Mouse (Mus musculus) hindlimb bud, embryonic 11.5 days (tissue): ENCODE data around the gene Nsf.
A peak's percentile ranks its signal among the peaks of the same experiment; 100 is the strongest.
"Not testable (repeated sequence)": the region's sequence is repeated elsewhere in the genome, so short reads cannot be mapped to it uniquely, and the experiment has no call there.

ENCODE experiments used
- DNase-seq: peaks from one replicate; pipeline ENCODE4 v3.0.0-alpha.2; 2012; ENCODE audit warnings: low read depth, low spot score; ENCODE audit errors: extremely low spot score

The Nsf gene

GRCm38 (mm10) chr11:103953896-103954292 is at the start of gene Nsf:
Gene Nsf, minus strand, starts transcription at chr11:103954056.
- DNase-seq, result no peak

- no peak for DNase-seq
Observed at GRCm38 (mm10) chr11:104003397-104003796, 49.5 kb upstream of the Nsf start.

- no peak for DNase-seq
Observed at GRCm38 (mm10) chr11:104002191-104002590, 48.3 kb upstream of the Nsf start.

GRCm38 (mm10) chr11:104001395-104001955 is 47.6 kb upstream of the Nsf start:
- no peak for DNase-seq

- no peak for DNase-seq
Observed at GRCm38 (mm10) chr11:104000667-104001394, 47.0 kb upstream of the Nsf start.

GRCm38 (mm10) chr11:103998737-103999136 is 44.9 kb upstream of the Nsf start:
- no peak for DNase-seq

GRCm38 (mm10) chr11:103997385-103997784 is 43.5 kb upstream of the Nsf start:
- DNase-seq, result peak; percentile 28

GRCm38 (mm10) chr11:103992638-103993037 is 38.8 kb upstream of the Nsf start:
- DNase-seq, result no peak

GRCm38 (mm10) chr11:103990049-103990557 is 36.2 kb upstream of the Nsf start:
- not testable (repeated sequence) for DNase-seq

- DNase-seq, result peak; percentile 80
Observed at GRCm38 (mm10) chr11:103987423-103987822, 33.6 kb upstream of the Nsf start.

- no peak for DNase-seq
Observed at GRCm38 (mm10) chr11:103984067-103984466, 30.2 kb upstream of the Nsf start.

GRCm38 (mm10) chr11:103981826-103982225 is 28.0 kb upstream of the Nsf start:
- no peak for DNase-seq

- no peak for DNase-seq
Observed at GRCm38 (mm10) chr11:103979381-103979780, 25.5 kb upstream of the Nsf start.

- no peak for DNase-seq
Observed at GRCm38 (mm10) chr11:103970876-103971275, 17.0 kb upstream of the Nsf start.

GRCm38 (mm10) chr11:103969278-103969677 is 15.4 kb upstream of the Nsf start:
- no peak for DNase-seq

- DNase-seq, result no peak
Observed at GRCm38 (mm10) chr11:103967106-103967735, 13.4 kb upstream of the Nsf start.

GRCm38 (mm10) chr11:103956866-103957265 is 3.0 kb upstream of the Nsf start:
- DNase-seq, result no peak

GRCm38 (mm10) chr11:103953032-103953895 is 592 bp downstream of the Nsf start:
- DNase-seq, result no peak

GRCm38 (mm10) chr11:103952635-103953031 is 1.2 kb downstream of the Nsf start:
- DNase-seq, result no peak

- DNase-seq, result no peak
Observed at GRCm38 (mm10) chr11:103951106-103951505, 2.8 kb downstream of the Nsf start.

GRCm38 (mm10) chr11:103948952-103949351 is 4.9 kb downstream of the Nsf start:
- no peak for DNase-seq
